Mouse (Mus musculus) brain, embryonic 18.5 days (tissue): ENCODE results near the gene Nkrf.
"Not testable (repeated sequence)": the region's sequence is repeated elsewhere in the genome, so short reads cannot be mapped to it uniquely, and the experiment has no call there.

Source experiments
- DNase-seq: peaks from one replicate; pipeline ENCODE4 v3.0.0-alpha.2; 2012; ENCODE audit warnings: low read depth, low spot score

Gene Nkrf

DNA sequence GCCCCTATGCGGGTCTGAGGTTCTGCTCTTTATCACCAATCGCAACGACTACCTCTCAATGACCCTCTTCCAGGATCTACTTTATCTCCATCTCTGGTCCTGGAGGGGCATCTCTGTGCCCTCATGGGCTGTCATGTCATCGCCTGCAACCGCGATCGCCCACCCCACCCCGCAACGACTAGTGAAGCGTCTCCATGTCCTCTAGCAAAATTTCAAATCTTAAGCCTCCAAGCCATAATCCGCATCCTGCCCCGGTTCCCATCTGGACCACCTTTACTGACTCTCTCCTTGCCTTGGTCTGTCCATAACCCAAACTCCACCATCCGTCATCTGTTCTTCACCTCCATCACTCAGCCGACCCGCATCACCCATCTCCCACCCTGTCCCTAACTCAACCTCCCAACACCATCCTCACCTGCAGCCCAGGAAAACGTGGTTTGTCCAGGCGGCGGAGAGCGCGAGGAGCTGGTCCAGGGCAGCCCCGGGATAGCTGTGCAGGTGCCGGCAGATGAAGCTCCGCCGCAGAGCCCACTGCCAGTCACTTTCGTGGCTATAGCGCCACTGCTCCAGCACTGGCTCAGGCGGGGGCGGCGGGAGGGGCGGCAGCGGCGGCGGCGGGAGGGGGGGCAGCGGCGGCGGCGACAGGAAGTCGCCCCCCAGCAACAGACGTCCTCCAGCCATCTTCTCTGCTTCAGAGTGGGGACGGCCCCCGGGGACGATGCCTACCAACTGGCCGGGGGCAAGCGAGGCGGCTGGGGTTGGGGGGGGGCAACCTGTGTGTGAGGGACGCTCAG is at the start of gene Nkrf:
TSS of gene Nkrf (minus strand) at position 579 of the 794 bp plus-strand sequence.
- DNase-seq, result no peak

DNA sequence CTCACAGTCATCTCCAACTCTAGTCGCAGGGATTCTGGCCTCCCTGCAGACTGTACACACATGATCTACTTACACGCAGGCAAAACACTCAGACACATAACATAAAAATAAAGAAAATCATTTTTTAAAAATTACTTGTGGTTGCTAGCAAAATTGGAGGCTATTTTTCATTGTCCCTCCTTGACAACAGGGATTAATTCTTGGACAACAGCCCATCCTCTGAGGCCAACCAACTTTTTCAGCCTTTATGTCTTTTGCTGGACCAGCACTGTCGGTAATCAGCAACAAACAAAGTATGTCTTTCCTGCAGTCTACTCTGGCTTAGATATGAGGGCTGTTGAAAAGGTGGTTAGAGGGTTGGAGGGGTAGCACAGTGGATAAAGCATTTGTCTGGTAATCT is 38.4 kb upstream of the Nkrf start:
- DNase-seq, result no peak

DNA sequence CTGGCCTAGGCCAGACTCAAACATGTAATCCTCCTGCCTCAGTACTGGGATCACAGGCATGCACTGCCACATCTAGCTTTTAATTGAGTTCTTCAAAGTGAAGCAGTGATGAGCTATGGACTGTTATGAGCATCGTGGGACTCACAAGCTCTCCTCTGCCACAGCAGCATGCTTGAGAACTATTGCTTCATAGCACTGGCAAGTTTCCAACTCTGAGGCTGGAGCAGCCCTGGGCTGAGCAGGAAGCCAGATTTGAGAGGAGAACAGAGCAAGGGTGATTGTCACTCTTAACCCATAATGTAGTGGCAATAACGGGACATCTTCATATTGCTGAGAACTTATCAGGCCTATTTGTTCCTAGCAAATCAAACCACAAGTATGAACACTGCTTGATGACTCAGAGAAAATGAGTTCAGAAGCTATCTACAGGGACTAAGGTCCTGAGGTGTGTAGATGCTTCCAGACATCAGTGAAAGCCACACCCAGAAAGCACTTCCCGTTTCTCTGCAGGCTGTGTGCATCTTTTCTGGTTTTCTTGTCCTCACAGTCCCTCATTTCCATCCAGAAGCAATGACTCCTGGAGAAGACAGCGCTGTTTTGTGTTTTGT is 37.2 kb upstream of the Nkrf start:
- DNase-seq, result no peak

DNA sequence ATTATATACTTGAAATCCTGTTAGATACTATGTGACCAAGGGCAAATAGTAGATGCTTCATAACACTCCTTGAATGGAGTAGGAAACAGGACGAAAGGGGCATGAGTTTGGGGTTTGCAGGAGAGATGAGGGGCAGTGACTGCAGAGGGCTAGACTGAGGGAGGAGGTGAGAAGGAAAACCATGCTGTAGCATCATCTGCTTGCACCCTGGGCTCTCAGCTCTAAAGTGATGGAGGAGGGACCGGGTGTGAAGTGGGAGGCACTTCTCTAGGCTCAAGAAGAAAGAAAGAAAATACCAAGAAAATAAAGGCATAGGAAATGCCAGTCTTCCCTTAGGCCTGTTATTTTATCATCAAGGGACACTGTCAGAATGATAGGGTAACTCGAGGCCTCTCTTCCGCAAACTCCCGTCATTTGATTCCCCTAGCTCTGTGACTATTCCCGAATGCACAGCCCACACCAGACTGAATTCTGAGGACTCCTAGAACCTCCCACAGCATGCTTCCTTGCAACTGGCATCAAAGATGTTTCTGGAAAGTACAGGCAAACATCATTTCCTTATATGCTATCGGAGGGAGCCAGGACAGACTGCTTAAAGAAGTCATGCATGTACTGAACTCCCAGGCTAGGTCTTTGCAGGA is 32.7 kb upstream of the Nkrf start:
- DNase-seq, result no peak

DNA sequence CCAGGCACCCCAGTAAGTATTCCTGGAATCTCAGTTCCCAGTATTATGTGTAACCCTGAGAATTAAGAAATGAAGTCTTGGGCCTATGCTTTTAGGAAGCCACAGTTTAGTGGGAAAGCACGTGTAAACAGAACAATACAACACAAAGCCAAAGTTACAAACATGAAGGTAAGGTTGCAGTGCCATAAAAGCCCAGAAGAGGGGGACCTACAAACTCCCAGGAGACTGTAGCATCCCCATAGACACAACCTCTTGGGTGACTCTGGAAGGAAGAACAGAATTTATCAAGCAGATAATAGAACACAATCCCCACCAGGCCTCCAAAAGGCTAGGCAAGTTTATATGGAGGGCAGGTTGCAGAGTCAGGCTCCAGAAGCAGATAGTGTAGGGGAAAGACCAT is 27.9 kb upstream of the Nkrf start:
- no peak for DNase-seq

DNA sequence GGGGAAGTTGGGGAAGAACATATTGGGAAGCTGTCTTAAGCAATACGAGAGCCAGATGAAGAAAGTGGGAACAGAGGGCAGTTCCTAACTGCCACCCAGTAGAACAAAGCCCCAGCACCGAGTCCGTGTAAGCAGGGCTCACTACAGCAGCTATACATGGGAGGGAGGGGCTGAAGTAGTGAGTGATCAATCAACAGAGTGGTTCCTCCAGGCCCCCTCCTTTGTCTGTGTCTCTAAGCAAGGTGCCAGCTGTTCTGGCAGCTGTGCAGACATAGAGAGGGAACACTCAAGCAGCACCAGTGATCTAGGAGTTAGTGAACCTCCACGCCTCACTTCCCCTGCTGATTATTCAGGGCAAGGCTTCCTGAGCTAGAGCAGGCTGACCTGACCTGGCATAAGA is 27.0 kb upstream of the Nkrf start:
- DNase-seq, result no peak

DNA sequence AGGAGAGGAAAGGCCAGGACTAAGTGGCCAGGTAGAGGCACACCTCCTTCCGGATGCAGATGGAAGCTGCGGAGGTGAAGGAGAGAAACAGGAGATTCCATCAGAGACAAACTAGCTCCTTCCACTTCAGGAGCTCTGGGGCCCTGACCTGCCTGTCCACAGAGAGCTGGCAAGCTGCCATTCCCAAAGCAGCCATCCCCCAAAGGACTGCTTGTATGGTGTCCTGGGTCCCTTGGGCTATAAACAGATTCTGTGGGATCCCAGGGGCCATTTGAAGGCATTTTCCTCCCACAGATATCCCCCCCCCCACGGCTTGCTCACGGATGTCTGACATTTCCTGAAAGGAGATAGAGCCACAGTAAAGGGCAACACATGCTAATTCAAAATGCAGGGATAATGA is 26.1 kb upstream of the Nkrf start:
- no peak for DNase-seq

DNA sequence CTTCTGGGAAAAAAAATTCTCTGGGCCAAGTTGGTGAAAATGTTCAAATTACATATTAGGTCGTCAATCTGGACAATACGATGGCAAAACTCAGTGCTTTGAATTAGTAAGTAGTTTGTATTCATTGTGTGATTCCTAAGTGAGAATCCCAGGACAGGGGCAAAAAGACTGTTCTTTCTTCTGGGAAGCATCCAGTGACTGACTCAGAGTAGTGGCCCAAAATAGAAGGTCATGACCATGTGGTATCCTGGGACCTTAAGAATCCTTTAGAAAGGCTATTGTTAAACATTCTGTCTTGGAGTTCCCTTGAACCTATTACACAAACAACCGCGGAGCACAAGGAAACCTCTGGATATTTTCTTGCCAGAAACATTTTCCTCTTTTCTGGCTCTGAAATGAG is 18.6 kb upstream of the Nkrf start:
- DNase-seq, result no peak

GRCm38 (mm10) chrX:36917749-36918148 is 15.1 kb upstream of the Nkrf start:
- no peak for DNase-seq

DNA sequence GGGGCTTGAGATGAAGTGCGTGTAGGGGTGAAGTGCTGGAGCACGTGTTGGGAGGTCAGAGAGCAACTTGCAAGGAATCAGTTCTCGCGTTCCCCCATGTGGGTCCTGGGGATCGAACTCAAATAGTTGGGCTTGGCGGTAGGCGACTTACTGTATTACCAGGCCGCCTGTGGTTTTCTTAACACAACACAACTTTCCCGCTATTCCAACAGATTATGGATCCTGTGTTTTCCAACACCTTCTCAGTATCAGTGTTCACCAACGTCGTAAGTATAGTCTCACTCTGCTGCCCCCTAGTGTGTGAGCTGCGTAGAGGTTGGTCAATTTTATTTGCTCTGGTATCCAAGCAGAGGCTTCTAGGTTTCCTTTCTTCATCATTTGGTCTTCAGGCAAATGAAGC is 8.6 kb upstream of the Nkrf start:
- no peak for DNase-seq

- no peak for DNase-seq
These were observed 3.8 kb upstream of the Nkrf start for GRCm38 (mm10) chrX:36906539-36906938.

DNA sequence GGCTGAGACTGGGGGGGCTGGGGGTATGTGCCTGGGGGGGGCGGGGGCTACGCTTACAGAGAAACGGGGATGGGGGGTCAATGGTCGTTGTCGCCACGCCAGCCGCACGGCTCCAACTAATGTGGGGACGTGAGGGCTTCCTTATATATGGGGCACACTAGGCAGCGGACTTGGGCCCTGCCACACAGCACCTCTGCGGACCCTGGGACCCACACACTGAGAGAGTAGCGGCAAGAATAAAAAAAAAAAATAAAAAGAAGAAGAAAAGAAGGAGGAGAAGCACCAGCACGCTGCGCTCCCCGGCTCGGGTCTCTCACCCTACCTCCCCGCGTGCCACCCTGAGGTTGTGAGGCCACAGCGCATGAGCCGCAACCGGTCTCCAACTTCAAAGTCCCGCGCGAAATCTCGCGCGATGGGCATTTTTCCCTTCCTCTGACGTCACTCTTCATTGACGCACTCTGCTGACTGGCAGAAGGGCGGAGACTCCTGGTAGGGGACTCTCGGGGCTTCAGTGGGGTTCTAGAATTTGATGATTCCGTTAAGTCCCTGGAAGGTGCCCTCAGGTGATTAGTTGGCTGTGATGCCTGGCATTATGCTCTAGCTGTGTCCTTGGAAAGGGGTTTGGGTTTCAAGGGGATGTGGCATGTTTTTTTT is 543 bp upstream of the Nkrf start:
- peak; percentile 88 for DNase-seq

- no peak for DNase-seq
These were observed 1.0 kb downstream of the Nkrf start for GRCm38 (mm10) chrX:36901655-36902054.

DNA sequence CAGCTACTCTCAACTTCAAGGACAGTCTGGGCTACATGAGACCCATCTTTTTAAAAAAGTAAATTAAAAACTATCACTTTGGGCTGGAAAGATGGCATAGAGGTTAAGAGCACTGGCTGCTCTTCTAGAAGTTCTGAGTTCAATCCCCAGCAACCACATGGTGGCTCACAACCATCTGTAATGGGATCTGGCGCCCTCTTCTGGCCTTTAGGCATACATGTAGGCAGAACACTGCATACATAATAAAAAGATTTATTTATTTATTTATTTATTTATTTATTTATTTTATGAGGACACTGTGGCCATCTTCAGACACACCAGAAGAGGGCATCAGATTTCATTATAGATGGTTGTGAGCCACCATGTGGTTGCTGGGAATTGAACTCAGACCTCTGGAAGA is 3.8 kb downstream of the Nkrf start:
- not testable (repeated sequence) for DNase-seq

DNA sequence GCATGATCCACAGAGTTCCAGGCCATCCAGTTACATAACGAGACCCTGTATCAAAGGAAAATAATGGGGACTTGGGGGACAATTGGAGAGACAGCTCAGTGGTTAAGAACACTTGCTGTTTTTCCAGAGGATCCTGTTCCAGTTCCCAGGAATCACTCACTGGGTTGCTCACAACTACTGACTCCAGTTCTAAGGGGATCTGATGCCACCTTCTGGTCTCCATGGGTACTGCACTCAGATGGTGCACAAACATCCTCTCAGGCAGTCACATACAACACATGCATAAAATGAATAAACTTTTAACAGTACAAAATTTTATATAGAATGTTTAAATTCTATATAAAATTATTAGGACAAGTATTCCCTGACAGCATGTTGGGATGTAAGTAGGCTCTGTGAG is 18.0 kb downstream of the Nkrf start:
- no peak for DNase-seq

- no peak for DNase-seq
These were observed 28.0 kb downstream of the Nkrf start for GRCm38 (mm10) chrX:36874704-36875128.

GRCm38 (mm10) chrX:36874178-36874696 is 28.5 kb downstream of the Nkrf start:
- no peak for DNase-seq

DNA sequence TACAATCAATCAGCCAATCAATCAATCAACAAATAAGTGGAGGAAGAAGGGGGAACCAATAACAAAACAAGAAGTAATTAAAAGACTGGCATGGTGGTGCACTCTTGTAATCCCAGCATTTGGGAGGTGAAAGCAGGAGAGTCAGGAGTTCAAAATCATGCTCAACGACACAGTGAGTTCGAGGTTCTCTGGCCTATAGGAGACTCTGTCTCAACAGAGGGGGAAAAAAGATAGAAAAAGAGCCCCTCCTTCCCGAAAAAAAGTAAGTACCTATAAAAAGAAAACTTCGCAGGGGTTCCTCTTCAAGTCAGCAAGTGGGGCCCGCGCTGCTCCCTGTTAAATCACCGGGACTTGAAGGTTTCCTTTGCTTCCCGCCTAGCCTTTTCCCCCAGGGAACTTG is 28.9 kb downstream of the Nkrf start, which contains the start of the genes Ube2a and C330007P06Rik:
TSS of gene Ube2a (plus strand) at position 136 of the 400 bp plus-strand sequence.
TSS of gene C330007P06Rik (minus strand) at position 347 of the 400 bp plus-strand sequence.
- DNase-seq, result no peak

GRCm38 (mm10) chrX:36870372-36870771 is 32.3 kb downstream of the Nkrf start:
- no peak for DNase-seq

- DNase-seq, result no peak
These were observed 37.9 kb downstream of the Nkrf start for GRCm38 (mm10) chrX:36864609-36865328.
